Mouse (Mus musculus) stomach, embryonic 15.5 days (tissue): ENCODE results near the gene Ankrd17. TPM values are rescaled to one million over a fixed set of nuclear protein-coding genes. Genes with fewer than 3 reads are reported as not detected.

Experiments used
- ATAC-seq: fragments of 200-750 bp; cut with Nextera tagmentation; 2 replicates; pipeline ENCODE4 v1.8.0; 2017; ENCODE audit warnings: low read depth, moderate number of reproducible peaks, moderate TSS enrichment; ENCODE audit not compliant: insufficient read depth, low FRiP score
- H3K27ac ChIP-seq: fragments of 300-500 bp; sonication (generic); 2 replicates; pipeline ENCODE4 v1.5.1; 2015; ENCODE audit warnings: mild to moderate bottlenecking, inconsistent platforms
- H3K27me3 ChIP-seq: fragments of 300-500 bp; sonication (generic); replicated peaks from 2 replicates; pipeline ENCODE4 v1.6.1; 2015; ENCODE audit warnings: inconsistent platforms
- H3K36me3 ChIP-seq: fragments of 300-500 bp; sonication (generic); 2 replicates; pipeline ENCODE4 v1.6.1; 2015; ENCODE audit warnings: inconsistent platforms
- H3K4me1 ChIP-seq: fragments of 300-500 bp; sonication (generic); 2 replicates; pipeline ENCODE4 v1.6.1; 2015; ENCODE audit warnings: inconsistent platforms
- H3K4me2 ChIP-seq: fragments of 300-500 bp; sonication (generic); 2 replicates; pipeline ENCODE4 v1.6.1; 2015; ENCODE audit warnings: mild to moderate bottlenecking, inconsistent platforms
- H3K4me3 ChIP-seq: fragments of 300-500 bp; sonication (generic); replicated peaks from 2 replicates; pipeline ENCODE4 v1.5.1; 2015; ENCODE audit warnings: inconsistent platforms
- H3K9ac ChIP-seq: fragments of 300-500 bp; sonication (generic); 2 replicates; pipeline ENCODE4 v1.6.1; 2015; ENCODE audit warnings: inconsistent platforms
- H3K9me3 ChIP-seq: fragments of 300-500 bp; sonication (generic); 2 replicates; pipeline ENCODE4 v1.6.1; 2016; ENCODE audit warnings: inconsistent platforms
- WGBS: fragments of 180-500 bp; shearing (Covaris S2); methylation state at CpG from one replicate; pipeline ENCODE4 v1.1.7; 2015; 5-methylcytosine and 5-hydroxymethylcytosine counted together
- polyA plus RNA-seq: library from polyadenylated mRNA; unstranded; fragments of >200 nt; fragmentation: Nextera tagmentation; extraction: Ambion mirVana; gene quantifications from 2 replicates; pipeline ENCODE4 v1.2.1, GENCODE M21; 2015

Ankrd17 gene
- polyA plus RNA-seq, 1 experiment from 2014 or later = 23.9 TPM

- Histone ChIP-seq H3K27me3 (no peaks in the 10 kb centered on the region), H3K4me3 (no peak overlapping the region), H3K9me3 (no peaks in the 10 kb centered on the region), H3K9ac (no peak overlapping the region), H3K4me2 (peak overlapping the region; percentile 3; the same call in 1 of the 2 replicates), H3K27ac (no peak overlapping the region), H3K36me3 (no peaks in the 10 kb centered on the region), H3K4me1 (no peaks in the 10 kb centered on the region)
- WGBS = 43% methylated on average over 16 of the region's 16 CpGs
- ATAC-seq = no peak
These were observed 166.3 kb downstream of the Ankrd17 start for GRCm38 (mm10) chr5:90199922-90200632.

- Histone ChIP-seq H3K9me3 (no peaks in the 10 kb centered on the region), H3K4me3 (no peak overlapping the region), H3K9ac (no peak overlapping the region), H3K27me3 (no peaks in the 10 kb centered on the region), H3K27ac (no peak overlapping the region), H3K36me3 (no peaks in the 10 kb centered on the region), H3K4me2 (no peak overlapping the region), H3K4me1 (no peaks in the 10 kb centered on the region)
- ATAC-seq = no peak
- 25% methylated on average over 6 of the region's 6 CpGs for WGBS
These were observed 171.5 kb downstream of the Ankrd17 start for GRCm38 (mm10) chr5:90194831-90195230.

- Histone ChIP-seq H3K27ac (no peak overlapping the region), H3K4me2 (no peak overlapping the region), H3K4me1 (no peaks in the 10 kb centered on the region), H3K36me3 (no peaks in the 10 kb centered on the region), H3K27me3 (no peaks in the 10 kb centered on the region), H3K9ac (no peak overlapping the region), H3K4me3 (no peak overlapping the region), H3K9me3 (no peaks in the 10 kb centered on the region)
- 58% methylated on average over 5 of the region's 5 CpGs for WGBS
- no peak for ATAC-seq
These were observed 183.6 kb downstream of the Ankrd17 start for GRCm38 (mm10) chr5:90182782-90183181.

GRCm38 (mm10) chr5:90179094-90179493 lies 187.3 kb downstream of the Ankrd17 start:
- ATAC-seq = no peak

GRCm38 (mm10) chr5:90178116-90178515 lies 188.3 kb downstream of the Ankrd17 start:
- Histone ChIP-seq H3K36me3 (no peaks in the 10 kb centered on the region), H3K4me2 (no peak overlapping the region), H3K4me3 (no peak overlapping the region), H3K27ac (no peak overlapping the region), H3K9ac (no peak overlapping the region), H3K27me3 (no peaks in the 10 kb centered on the region), H3K4me1 (no peaks in the 10 kb centered on the region), H3K9me3 (no peaks in the 10 kb centered on the region)
- no peak for ATAC-seq
- WGBS = 88% methylated on average over 1 of the region's 1 CpGs

More at GRCm38 (mm10) chr5:90179094-90179493, 187.3 kb downstream of the Ankrd17 start:
- WGBS = 74% methylated on average over 5 of the region's 5 CpGs
- no peaks in the 10 kb centered on the region for H3K27me3 ChIP-seq
- H3K4me2 ChIP-seq = no peak overlapping the region
- no peaks in the 10 kb centered on the region for H3K36me3 ChIP-seq
- no peak overlapping the region for H3K27ac ChIP-seq
- no peak overlapping the region for H3K4me3 ChIP-seq
- H3K4me1 ChIP-seq = no peaks in the 10 kb centered on the region
- H3K9me3 ChIP-seq = no peaks in the 10 kb centered on the region
- H3K9ac ChIP-seq = no peak overlapping the region

Other genes starting within 250 kb of the Ankrd17 start
- 29.1 and 35.4 TPM in 2 replicates for gene Cox18, start 142.6 kb downstream of the Ankrd17 start, polyA plus RNA-seq
- 7.1 and 7.5 TPM in 2 replicates for gene Gm9958, start 627 bp upstream of the Ankrd17 start, polyA plus RNA-seq
- gene Alb, start 94.3 kb upstream of the Ankrd17 start, polyA plus RNA-seq = 83.4 and 276 TPM in 2 replicates
- 254 and 621 TPM in 2 replicates for gene Afp, start 124.2 kb upstream of the Ankrd17 start, polyA plus RNA-seq
- 6.4 and 8.8 TPM in 2 replicates for gene Afm, start 152.4 kb upstream of the Ankrd17 start, polyA plus RNA-seq
- gene 5830473C10Rik, start 194.5 kb upstream of the Ankrd17 start, polyA plus RNA-seq = 0.09 and 0.12 TPM in 2 replicates